Mouse (Mus musculus): ENCODE results near the gene Tdp1.

DNA sequence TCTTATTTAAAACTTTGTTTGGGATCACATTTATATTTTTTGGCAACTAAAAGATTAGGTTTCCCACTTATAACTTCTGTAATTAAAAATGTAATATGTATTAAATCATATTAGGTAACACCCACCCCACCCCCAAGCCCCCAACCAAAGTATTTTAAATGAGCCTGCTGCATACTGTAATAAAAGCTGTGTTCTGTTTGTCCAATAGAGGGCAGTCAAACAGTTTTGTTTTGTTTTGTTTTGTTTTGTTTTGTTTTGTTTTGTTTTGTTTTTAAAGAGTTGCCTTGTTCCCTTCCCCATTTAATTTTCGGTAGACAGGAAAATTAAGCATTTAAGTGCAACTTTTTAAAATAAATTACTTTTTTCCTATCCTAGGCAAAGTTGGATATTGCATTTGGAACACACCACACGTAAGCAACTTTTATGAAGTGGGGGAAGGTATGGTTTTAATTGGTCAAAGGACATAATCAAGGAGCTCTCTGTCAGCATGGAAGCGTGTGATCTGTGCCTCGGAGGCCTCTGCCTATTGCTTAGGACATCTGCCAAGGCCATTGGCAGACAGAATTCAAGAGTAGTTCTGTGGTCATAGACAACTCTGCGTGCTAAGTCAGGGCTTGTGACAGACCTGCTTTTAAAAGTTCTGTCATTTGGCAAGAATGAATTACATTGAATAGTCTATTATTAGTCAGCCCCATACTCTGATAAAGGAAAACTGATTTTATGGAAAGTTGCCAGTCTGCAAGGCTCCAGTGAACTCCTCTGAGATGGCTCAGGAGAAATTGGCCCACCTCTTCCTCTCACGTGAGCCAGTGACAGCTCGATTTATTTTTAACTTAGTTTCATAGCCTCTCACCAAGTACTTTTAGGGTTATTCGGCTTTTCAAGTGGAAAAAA, 17.9 kb downstream of the Tdp1 start:
- TF ChIP-seq CTCF (IDR thresholded peaks at IDR 0.05; ENCODE audit: borderline replicate concordance, extremely low read depth, insufficient read depth, insufficient read length): no peak
- no peak for TF ChIP-seq POLR2A (IDR thresholded peaks at IDR 0.05; ENCODE audit: borderline replicate concordance, extremely low read depth, insufficient read depth, insufficient read length, poor library complexity, severe bottlenecking)

All from brain, embryonic 14.5 days (tissue).